Mouse (Mus musculus): ENCODE results near the gene Nbea.
"Not testable (repeated sequence)": the region's sequence is repeated elsewhere in the genome, so short reads cannot be mapped to it uniquely, and the experiment has no call there.

Gene Nbea

GRCm38 (mm10) chr3:55667048-55667447 is 516.5 kb downstream of the Nbea start:
- in situ Hi-C loops (cut with MboI, MseI): loop anchor here (25.0 kb wide), 1 partner anchor 280 kb away; no protein-coding TSS in a partner anchor

DNA sequence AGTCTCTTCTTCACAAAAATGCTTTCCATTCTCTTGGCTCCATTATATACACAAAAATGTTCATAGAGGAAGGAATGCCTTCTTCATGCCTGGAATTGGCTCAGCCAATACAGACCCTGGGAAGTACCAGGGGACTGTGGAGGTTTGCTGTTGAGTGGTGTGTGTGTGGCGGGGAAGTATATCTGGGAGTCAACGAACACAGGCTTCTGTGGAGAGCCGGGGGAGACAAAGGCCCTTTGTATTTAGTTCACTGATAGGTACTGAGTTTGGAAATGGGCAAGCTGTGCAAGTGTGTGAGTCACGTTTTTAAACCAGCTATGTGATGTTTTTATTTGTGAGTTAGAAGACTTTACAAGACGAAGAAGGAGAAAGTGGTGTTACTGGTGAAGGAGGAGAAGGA is 517.6 kb downstream of the Nbea start:
- in situ Hi-C loops (cut with MboI, MseI): loop anchor here (25.0 kb wide), 1 partner anchor 279 kb away; no protein-coding TSS in a partner anchor

GRCm38 (mm10) chr3:55664713-55665112 is 518.8 kb downstream of the Nbea start:
- in situ Hi-C loops (cut with MboI, MseI): loop anchor here (25.0 kb wide), 1 partner anchor 277 kb away; no protein-coding TSS in a partner anchor

GRCm38 (mm10) chr3:55661678-55662445 is 521.6 kb downstream of the Nbea start:
- in situ Hi-C loops (cut with MboI, MseI): loop anchor here (25.0 kb wide), 1 partner anchor 275 kb away; no protein-coding TSS in a partner anchor

- in situ Hi-C loops (cut with MboI, MseI): loop anchor here (25.0 kb wide), 1 partner anchor 273 kb away; no protein-coding TSS in a partner anchor
Observed at GRCm38 (mm10) chr3:55660261-55660838, 523.2 kb downstream of the Nbea start.

GRCm38 (mm10) chr3:55659558-55660215 is 523.8 kb downstream of the Nbea start:
- in situ Hi-C loops (cut with MboI, MseI): loop anchor here (25.0 kb wide), 1 partner anchor 272 kb away; no protein-coding TSS in a partner anchor

GRCm38 (mm10) chr3:55652321-55652720 is 531.2 kb downstream of the Nbea start:
- in situ Hi-C loops (cut with MboI, MseI): loop anchor here (25.0 kb wide), 1 partner anchor 265 kb away; no protein-coding TSS in a partner anchor

DNA sequence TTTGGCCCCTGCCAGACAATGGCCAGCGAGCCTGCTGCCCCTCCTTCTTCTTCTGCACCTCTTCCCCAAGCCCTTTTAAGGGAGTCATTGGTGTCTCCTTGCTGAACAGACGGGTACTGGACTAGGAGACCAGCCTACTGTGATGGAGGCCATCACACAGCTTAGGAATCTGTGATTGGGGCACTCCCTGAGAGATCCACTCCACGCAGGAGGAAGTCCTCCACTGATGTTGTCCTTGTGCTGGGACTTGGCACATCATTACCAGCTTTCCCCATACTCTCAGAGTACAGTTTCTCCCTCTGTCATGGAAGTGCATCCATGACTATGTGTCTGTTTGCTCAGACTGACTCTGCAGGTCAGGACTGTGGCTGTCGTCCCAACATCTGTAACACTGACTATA is 531.6 kb downstream of the Nbea start:
- in situ Hi-C loops (cut with MboI, MseI): loop anchor here (25.0 kb wide), 1 partner anchor 265 kb away; no protein-coding TSS in a partner anchor

DNA sequence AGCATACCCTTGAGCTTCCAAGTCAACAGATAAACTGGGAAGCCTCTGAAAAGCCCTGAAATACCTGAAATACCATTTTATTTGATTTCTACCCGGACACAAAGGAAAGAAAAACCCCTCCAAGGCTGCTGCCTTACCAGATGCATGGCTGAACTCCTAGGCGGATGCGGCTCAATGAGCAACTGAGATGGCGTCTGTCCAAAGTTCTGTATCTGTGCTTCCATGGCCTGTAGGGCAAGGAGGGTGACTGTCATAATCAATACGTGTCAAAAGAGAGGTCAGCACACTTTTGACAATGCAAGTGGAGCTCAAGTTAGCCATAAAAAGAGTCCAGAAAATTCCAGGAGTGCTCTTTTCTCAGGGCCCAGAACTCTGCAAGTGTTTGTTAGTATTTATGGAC is 534.0 kb downstream of the Nbea start:
- in situ Hi-C loops (cut with MboI, MseI): no loop called here

- in situ Hi-C loops (cut with MboI, MseI): no loop called here
Observed at GRCm38 (mm10) chr3:55648299-55648698, 535.2 kb downstream of the Nbea start.

- in situ Hi-C loops (cut with MboI, MseI): no loop called here
Observed at GRCm38 (mm10) chr3:55647176-55647575, 536.3 kb downstream of the Nbea start.

DNA sequence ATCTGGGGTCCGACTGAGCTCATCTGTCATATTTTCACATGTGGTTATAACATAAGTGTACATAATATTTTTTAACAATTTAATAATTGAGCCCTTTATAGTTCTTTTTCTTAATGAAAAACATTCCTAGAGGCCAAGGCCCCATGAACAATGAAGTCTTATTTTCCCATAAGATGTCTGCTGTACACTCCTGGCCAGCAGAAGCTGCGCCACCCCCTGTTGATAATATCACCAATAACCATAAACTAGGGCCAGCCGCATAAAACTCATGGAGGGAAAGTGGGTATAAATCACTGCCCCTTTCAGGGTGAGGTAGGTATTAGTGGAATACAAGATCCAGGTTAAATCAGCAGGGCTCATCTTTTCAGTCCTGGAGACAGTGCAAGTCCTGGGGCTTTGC is 537.1 kb downstream of the Nbea start:
- in situ Hi-C loops (cut with MboI, MseI): no loop called here

GRCm38 (mm10) chr3:55644035-55644618 is 539.4 kb downstream of the Nbea start:
- in situ Hi-C loops (cut with MboI, MseI): no loop called here

- in situ Hi-C loops (cut with MboI, MseI): no loop called here
Observed at GRCm38 (mm10) chr3:55637660-55638059, 545.8 kb downstream of the Nbea start.

GRCm38 (mm10) chr3:55635542-55636172 is 547.8 kb downstream of the Nbea start:
- in situ Hi-C loops (cut with MboI, MseI): no loop called here

DNA sequence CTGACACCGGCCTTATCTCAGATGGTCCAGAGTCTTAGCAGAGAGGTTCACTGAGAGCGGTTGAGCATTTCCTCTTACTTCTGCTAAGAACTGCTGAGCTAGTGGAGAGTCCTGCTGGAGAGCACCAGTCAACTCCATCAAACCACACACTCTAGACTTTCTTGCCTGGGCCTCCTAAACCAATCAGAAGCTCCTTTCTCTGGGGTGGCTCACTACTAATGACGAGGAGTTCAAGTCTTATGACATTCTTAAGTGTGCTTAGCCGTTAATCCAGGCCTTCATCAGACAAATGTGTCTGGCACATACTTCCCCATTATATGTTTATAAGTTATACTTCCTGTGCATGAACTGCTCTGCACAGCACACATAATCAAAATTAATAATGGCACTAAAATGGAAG is 556.4 kb downstream of the Nbea start:
- in situ Hi-C loops (cut with MboI, MseI): no loop called here

DNA sequence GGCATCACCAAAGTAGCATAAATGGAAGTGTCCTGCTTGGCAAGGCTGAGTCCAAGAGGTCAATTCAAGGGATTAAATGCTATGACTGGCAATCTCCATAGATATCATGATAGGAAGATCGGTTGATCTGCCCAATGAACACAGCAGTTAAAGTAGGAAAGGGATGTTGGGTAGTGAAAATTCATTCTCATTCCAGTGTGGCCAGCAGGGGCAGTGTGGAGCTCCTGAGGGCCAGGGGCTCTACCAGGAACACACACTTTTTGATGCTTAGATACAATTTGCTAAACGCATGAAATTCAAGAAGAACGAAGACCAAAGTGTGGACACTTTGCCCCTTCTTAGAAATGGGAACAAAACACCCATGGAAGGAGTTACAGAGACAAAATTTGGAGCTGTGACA is 561.5 kb downstream of the Nbea start:
- in situ Hi-C loops (cut with MboI, MseI): not testable (repeated sequence)

DNA sequence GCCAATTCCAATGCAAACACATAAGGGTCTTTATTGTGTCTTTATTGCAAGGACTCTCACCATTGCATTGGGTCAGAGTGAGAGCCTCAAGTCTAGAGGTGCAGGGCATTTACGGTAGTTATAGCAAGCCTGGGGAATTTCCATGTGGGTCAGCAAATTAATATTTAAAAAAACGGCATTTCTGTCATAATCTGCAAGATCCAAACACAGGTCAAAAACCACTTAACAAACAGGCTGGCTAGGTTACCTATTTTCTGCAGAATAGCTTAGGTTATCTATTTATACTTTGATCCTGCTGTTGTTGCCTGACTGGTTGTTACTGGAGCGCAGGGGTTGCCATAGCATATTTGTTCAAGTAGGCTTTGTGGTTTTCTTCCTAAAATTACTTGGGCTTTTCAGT is 565.1 kb downstream of the Nbea start:
- in situ Hi-C loops (cut with MboI, MseI): no loop called here

GRCm38 (mm10) chr3:55612459-55613115 is 570.9 kb downstream of the Nbea start:
- in situ Hi-C loops (cut with MboI, MseI): no loop called here

- in situ Hi-C loops (cut with MboI, MseI): no loop called here
Observed at GRCm38 (mm10) chr3:55612023-55612422, 571.5 kb downstream of the Nbea start.

- in situ Hi-C loops (cut with MboI, MseI): no loop called here
Observed at GRCm38 (mm10) chr3:55610191-55610590, 573.3 kb downstream of the Nbea start.

Measured in regulatory T cell (primary cell).